Mouse (Mus musculus): ENCODE results near the gene Gpr183.

DNA sequence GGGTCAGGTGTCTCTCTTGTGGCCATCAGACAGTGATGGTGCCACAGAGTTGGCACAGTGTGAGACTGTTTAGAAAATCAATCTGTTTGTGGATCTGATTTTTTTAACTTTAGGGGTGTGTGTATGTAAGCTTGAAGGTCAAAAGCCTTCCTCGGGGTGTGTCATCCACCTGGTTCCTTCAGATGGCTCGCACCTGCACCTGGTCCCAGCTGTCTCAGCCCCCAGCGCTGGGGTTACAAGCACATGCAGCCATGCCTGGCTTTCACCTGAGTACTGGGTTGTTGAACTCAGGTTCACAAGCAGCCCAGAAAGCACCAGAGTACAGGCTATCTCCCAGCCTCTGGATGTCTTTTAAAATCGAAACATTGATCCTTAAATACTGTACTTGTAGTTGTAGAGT lies 28.6 kb upstream of the Gpr183 start:
- TF ChIP-seq CTCF (IDR thresholded peaks at IDR 0.05; ENCODE audit: low read depth, low read length) (no peak), POLR2A (IDR thresholded peaks at IDR 0.05; ENCODE audit: insufficient read depth, low read length) (no peak), EP300 (IDR thresholded peaks at IDR 0.05; ENCODE audit: insufficient read depth, low read depth, low read length) (no peak)
